Mouse (Mus musculus) fat pad, adult 2 months (tissue): ENCODE results near the gene Krt13.

Source experiments
- DNase-seq: peaks from one replicate; pipeline ENCODE4 v3.0.0-alpha.2; 2011; ENCODE audit warnings: low read depth, low spot score; ENCODE audit errors: extremely low read depth

Krt13 gene

GRCm38 (mm10) chr11:100121466-100121865 lies at the start of gene Krt13:
Krt13 (minus strand) TSS chr11:100121566.
- no peak for DNase-seq

DNA sequence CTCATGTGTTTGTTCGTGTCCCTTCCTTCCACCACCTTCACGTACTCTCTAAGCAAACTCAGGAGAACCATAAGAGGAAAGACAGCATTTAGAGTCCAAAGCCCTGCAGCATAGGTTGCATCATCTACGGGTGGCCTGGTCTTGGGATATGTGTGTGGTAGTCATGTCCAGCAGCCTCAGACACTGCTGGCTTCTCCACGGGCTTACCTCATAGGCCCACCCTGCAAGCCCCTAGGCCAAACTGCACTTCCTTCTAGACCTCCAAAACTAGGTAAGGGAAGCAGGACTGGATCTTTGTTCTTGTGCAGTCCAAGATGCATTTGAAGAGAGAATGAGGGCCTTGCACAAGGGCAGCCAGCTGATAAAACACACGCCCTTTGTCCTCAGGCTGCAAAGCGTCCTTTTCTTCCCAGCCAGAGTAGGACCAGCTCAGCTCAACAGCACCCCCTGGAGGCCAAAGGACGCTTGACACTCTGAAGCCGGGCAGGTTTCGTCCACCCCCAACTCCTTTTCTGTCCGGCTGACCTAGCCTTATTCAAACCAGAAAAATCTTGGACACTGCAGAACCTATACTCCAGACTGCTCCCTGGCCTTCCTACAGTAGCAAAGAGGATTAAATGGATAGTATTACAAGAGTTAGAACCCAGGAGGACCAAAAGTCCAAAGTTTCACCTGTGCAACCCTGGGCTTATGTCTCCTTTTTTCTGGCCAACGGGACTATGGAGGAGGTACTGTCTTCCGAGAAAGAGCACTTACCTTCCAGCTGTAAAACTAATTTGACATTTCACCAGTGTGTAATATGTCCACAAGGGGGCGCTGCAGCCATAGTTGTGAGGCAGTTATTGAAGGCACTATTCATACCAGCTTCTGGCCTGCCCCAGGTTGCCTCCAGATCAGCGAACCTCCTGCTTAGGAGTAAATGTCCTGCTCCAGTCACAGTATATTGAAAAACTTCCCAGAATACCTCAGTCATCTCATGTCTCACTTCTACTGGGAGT lies 47.7 kb upstream of the Krt13 start:
- DNase-seq = no peak

DNA sequence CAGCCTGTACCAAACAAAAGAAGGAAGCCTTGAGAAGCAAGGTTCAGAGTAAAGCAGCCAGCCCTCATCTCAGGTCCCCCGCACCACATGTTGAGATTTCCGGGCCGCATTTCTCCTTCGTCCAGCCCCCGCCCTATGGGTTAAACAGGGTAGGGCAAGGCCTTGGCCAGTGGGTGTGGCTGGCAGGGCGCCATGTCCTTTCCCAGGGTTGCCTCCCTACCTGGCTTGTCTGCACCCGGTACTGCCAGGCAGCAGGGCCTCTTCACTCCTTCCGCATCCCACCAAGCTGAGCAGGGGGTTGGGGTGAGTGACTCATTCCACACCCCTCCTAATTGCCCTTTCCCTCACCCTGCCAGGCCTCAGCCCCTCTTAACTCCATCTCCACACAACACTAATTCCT lies 46.7 kb upstream of the Krt13 start:
- DNase-seq = no peak

- no peak for DNase-seq
These were observed 43.0 kb upstream of the Krt13 start for GRCm38 (mm10) chr11:100164392-100164791.

DNA sequence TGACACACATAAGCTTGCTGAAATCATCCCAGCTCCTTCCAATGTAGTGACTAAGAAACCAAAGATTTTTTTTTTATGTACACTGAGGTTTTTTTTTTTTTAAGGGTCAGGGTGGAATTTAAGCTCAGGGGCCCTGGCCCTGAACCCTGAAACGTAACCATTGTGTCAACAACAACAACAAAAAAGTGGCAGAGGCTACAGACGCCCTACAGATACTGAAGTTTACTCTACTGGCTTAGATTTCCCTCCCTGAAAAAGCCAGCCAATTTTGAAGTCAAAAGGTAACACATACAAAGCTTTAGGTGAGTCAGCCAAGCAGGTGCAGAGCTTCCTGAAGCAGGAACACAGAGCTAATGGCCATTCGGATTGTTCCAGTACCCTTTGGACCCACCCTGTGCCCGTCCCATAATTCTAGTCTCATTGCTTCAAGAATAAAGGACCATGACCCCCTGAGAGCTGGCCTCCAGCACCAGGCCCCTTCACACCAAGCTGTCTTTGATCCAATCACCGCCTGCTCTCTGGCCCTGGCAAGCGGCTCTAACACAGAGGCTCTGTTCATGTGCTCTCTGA lies 36.6 kb upstream of the Krt13 start:
- no peak for DNase-seq

DNA sequence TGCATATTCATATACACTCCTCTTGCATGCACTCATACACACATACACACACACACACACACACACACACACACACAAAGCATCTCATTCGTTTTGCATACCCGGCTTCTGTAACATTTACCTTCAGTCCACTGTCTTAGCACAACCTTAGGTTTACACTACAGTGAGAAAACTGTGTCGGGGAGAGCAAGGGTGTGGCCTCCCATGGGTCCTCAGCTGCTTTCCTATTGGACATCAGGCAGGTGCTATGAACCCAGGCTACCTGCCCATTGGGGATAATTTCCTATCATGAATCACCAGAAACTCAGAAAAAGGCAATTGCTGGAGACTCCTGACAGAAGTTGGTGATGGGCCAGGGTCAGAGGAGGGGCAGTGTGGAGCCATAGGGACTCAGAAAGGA lies 36.0 kb upstream of the Krt13 start:
- no peak for DNase-seq

DNA sequence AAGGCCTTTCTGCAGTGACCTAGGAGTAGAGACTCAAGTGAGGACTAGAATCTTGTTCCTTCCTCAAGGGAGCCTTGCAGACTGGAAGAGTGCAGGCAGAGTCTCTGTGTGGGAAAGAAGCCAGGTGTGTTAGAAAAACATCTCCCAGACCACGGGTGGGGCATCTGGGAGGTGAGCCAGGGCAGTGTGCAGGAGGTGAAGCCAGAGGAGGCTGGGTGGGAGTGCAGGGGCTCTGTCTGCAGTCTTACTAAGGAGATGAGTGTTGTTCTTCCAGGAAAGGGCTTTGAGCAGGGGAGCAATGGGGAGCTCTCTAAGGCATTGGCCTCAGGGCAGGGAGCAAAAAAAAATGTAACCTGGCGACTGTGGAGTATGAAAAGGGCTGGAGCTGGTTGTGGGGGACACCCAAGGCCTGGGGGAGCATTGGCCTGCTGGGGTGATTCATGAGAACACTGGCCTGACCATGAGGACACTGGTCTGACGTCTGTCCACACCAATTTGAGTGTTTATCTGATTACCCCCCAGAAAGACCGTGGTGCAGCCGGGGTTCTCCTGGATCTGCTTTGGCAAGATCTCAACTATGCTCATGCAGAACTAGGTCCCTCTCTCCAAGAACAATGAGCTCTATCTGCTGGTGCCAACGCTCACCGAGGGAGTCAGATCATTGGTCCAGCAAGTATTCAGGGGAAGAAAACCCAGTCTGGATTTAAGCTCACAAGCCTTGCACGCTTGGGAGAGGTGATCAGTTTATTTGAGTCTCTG lies 34.3 kb upstream of the Krt13 start:
- DNase-seq = no peak

- DNase-seq = no peak
These were observed 27.4 kb upstream of the Krt13 start, which contains the start of gene Krt19 for GRCm38 (mm10) chr11:100148615-100149330. Krt19 (minus strand) TSS chr11:100148665.

GRCm38 (mm10) chr11:100147566-100148353 lies 26.4 kb upstream of the Krt13 start:
- DNase-seq = no peak

- no peak for DNase-seq
These were observed 24.6 kb upstream of the Krt13 start for GRCm38 (mm10) chr11:100145858-100146560.

DNA sequence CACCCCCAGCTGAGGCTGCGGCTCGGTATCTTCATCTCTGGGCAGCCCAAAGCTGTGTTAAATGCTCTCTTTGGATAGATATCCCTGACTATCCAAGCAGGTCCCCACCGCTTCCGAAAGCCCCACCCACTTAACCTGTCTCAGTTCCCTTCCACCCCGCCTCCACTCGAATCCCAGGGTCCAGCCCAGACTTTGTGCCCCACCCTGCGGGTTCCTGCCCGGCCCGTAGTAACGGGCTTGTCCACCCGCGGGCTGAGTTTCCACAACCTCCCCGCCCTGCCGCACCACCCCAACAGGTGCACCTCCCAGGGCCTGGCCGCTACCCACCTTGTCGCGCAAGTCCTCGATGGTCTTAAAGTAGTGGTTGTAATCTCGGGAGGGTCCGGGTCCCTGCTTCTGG lies 23.7 kb upstream of the Krt13 start:
- no peak for DNase-seq

DNA sequence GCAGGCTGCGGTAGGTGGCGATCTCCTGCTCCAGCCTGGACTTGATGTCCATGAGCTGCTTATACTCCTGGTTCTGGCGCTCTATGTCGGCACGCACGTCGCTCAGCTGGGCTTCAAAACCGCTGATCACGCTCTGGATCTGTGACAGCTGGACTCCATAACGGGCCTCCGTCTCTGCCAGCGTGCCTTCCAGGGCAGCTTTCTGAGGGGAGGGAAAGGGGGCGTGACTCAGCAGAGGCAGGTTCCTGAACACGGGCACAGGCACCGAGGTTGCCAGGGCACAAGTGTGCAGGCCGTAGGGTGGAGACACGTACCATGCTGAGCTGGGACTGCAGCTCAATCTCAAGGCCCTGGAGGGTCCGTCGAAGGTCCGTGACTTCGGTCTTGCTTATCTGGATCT lies 19.6 kb upstream of the Krt13 start:
- DNase-seq = no peak

- DNase-seq = no peak
These were observed 18.0 kb upstream of the Krt13 start for GRCm38 (mm10) chr11:100139391-100139790.

DNA sequence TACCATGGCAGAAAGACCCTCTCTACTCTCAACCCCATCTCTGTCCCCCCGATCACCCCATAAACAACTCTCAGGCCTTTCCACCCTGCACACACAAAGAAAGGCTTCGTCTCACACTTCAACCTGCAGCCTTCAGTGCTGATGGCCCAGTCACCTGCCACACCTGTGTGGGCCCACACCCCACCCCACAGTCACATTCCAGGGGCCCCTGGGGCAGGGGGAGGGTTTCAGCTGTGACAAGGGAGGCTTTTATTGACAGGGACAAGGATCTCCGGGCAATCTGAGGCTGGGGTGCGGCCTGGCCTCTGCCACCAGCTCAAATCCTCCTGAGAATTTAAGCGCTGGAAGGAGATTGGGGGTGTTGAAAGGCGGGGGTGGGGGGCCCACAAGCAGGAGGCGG lies 17.4 kb upstream of the Krt13 start:
- no peak for DNase-seq

DNA sequence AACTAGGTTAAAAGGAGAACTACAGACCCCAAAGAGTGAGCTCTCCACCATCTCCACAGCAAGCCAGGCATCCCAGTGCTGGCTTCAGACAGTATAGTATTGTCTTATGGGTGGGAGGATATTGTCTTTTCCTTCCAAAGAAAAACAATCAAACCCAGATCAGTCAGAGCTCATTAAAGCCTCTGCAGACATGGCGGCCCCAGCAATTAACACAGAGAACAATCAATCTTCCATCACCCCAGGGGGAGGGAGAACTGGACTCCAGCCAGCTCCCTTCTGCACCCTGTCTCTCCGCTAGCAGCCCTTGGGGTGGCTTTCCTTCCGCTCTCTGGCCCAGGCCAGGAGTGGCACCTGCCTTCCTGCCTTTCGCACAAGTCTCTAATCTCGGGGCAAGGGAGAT lies 16.3 kb upstream of the Krt13 start:
- no peak for DNase-seq

- DNase-seq = no peak
These were observed 15.2 kb upstream of the Krt13 start for GRCm38 (mm10) chr11:100136559-100136958.

- no peak for DNase-seq
These were observed 14.4 kb upstream of the Krt13 start, which contains the start of gene Krt15 for GRCm38 (mm10) chr11:100135731-100136130. Krt15 (minus strand) TSS chr11:100135928.

DNA sequence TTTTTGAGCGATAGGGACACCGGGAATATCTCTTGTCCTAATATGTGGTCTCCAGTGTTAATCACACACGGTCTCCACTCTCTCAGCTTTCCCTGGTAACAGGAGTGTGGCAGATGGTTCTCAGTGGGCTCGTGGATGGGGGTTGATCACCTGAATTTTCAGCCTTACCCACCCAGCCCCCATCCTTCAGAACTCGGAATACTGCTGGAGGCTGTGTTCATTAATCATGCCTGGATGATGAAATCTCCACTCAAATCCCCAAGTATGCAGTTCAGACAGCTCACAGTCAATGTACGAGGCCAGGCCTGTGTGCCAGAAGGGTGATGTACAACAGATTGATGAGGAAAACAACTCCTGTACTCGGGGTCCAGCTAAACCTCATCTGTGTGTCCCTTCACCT lies 3.5 kb upstream of the Krt13 start:
- no peak for DNase-seq

DNA sequence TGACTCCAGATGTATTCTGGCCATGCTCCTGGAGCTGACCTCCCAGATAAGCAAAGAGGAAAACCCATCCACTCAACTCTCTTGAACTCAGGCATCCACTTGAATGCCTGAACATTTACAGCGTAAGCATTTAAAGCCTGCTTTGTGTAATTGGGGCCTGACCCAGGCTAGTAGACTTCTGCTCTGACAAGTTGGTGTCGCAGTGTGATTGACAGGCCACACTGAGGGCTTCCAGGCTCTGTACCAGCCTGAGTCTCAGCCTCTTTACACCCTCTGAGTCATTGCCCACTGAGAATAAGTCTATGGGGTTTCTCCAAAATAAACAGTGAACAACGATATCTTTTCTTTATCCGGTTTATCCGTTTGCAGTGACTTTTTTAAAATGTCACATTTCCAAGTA lies 1.0 kb downstream of the Krt13 start:
- no peak for DNase-seq

DNA sequence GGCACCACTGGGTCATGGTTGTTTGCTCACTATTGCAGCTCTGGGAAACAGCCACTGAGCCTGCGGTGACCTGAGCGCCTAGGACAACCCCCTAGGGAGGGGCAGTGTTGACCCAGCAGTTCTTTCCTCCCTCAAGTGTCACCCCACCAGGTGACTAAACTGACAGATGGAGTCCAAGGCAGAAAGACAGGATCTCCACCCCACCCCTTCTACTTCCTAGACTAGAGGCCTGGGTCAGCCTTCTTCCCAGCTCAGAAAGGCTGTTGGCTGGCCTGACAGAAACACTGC lies 7.7 kb downstream of the Krt13 start:
- no peak for DNase-seq
